Mouse (Mus musculus) frontal cortex, postnatal 10 days (tissue): ENCODE results near the gene Capg.
A peak's percentile ranks its signal among the peaks of the same experiment; 100 is the strongest.
"Not testable (repeated sequence)": the region's sequence is repeated elsewhere in the genome, so short reads cannot be mapped to it uniquely, and the experiment has no call there.

ENCODE experiments used
- DNase-seq, 2 experiments: peaks; one replicate each; pipeline ENCODE4 v3.0.0; 2022; ENCODE audit warnings: low spot score in 2 of 2, mixed read lengths in 1 of 2

The Capg gene

DNA sequence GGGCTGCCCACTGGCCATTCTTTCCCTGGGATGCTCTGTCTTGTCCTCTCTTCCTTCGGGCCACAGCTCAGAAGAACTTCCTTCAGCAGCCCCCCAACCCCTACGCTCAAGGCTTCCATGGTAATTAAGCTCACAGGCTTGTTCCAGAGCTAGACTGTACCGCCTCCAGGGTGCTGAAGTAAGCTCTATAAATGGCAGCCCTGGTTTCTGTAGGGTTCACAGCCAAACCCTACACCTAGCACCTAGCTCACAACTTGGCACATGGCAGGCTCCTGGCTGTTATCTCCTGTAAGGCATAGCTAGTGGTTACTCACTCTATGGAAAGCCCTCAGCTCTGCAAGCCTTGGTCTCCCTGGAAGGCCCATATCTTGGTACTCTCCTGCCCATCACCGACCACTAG lies 11.6 kb upstream of the Capg start:
- no peak for DNase-seq

- DNase-seq: not testable (repeated sequence)
Measured at GRCm38 (mm10) chr6:72533555-72533954, 10.6 kb upstream of the Capg start.

- DNase-seq: peak; percentile 65 to 70
Measured at GRCm38 (mm10) chr6:72534035-72534809, 10.0 kb upstream of the Capg start.

GRCm38 (mm10) chr6:72535165-72535564 lies 9.0 kb upstream of the Capg start:
- peak in 1 of 2 experiments; percentile 76 for DNase-seq

DNA sequence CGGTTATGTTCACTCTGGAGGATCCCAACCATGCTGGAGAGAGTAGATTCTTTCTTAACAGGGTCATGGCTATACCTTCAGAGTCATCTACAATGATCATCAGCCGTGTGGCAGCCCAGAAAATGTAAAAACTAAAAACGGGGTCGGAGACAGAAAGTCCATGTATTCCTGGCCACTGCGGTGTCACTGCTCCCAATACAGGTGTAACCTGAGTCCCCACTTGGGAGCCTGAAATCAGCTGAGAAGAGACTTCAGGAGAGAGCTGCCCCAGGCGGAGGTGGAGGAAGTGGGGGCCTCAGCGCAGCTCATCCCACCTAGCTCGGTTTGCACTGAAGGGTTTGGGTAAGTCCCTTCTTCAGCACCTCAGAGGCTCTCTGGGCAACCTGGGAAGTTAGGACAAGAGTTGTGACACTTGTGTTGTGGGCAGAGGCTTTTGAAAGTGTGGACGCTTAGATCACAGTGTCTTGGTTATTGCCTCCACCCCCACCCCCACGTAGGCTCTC lies 6.1 kb upstream of the Capg start:
- no peak for DNase-seq

GRCm38 (mm10) chr6:72538562-72539031 lies 5.6 kb upstream of the Capg start:
- peak; percentile 85 to 90 for DNase-seq

- no peak for DNase-seq
Measured at GRCm38 (mm10) chr6:72543265-72543850, 833 bp upstream of the Capg start.

DNA sequence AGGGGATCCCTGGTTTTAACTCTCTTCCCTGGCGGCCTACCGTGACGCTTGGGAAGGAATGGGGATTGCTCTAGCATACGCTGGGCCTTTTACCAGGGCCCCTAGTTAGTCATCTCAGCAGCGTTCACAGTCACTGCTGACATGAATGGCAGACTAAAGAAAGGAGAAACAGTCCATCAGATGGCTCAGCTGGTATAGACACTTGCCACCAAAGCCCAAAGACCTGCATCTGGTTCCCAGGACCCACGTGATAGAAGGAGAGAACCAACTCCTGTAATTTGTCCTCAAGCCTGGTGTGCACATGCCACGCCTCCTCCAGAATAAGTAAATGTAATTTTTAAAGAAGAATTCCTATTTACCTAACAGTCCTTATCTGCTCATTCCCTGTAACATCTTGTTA lies 1.2 kb downstream of the Capg start:
- no peak for DNase-seq

DNA sequence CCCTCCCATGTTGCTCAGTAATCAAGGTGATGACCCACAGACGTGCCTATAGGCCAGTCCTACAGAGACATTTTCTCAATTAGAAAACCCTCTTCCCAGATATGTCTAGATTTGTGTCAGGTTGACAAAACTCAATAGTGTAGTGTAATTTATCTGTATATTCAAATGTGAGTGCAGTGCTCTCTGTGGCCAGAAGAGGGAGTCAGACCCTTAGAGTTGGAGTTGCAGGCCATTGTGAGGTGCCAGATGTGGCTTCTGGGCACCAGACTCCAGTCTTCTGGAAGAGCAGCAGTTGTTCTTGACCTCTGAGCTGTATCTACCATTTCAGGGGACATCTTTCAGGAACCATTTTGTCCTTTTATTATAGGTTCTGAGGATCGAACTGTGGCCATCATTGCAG lies 2.9 kb downstream of the Capg start:
- DNase-seq: no peak

GRCm38 (mm10) chr6:72547862-72548261 lies 3.7 kb downstream of the Capg start:
- no peak for DNase-seq

- DNase-seq: no peak
Measured at GRCm38 (mm10) chr6:72549041-72549580, 4.9 kb downstream of the Capg start.

DNA sequence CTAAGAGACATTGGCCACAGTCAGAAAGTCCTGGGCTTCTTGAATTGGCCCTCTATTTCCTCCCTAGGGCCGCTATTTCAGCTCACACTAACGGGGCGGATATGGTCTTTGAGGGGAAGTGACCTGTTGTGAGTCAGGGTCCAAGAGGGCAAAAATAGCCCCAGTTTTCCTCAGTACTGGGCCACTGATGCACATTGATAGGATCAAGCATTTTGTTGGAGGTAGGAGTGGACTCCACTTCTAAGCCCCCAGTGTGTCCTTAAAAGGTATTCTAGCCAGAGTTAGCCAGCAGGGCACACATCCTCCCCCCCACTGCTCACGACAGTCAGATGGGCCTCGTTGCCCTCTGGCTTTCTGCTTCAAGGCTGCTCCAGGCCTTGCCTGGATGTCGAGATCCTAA lies 5.8 kb downstream of the Capg start:
- DNase-seq: no peak

- no peak for DNase-seq
Measured at GRCm38 (mm10) chr6:72550503-72551100, 6.4 kb downstream of the Capg start.

DNA sequence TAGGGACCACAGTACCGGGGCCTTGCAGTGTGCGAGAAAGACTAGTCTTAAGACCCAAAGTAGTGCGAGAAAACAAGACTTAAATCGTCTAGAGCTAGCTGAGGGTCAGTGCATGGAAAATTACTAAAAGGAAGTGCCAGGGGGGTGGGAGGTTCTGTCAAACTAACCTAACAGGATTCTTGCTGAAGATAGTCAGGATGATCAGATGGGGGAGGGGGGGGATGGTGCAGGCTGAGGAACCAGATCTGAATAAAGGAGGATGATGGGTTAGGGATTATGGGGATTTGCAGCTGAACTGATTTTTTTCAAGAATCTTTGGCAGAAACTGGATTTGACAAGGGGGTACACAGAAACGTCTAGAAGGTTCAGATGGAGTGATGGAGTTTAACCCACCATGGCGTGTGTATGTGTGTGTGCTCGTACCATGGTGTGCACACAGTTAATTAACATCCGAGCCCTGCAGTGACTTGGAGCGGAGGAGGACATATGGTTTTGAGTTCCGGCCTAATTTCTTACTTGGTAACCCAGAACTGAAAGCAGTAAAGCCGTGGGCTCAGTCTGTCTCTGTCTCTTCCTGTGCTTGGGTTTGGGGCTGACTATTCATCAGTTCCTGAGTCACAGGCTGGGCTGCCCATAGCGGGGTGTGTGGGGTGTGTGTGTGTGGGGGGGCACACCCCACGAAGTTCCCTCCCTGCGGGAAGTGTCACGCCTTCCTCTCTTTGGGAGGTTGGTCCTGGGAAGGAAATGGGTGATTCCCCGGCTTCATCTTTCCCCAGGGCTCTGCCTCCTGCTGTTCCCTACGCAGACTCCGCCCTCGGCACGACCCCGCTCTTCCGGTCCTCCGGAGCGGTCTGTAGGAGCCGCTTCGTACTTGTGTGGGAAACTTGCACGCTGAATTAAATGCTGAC lies 8.2 kb downstream of the Capg start:
- peak; percentile 34 to 45 for DNase-seq

DNA sequence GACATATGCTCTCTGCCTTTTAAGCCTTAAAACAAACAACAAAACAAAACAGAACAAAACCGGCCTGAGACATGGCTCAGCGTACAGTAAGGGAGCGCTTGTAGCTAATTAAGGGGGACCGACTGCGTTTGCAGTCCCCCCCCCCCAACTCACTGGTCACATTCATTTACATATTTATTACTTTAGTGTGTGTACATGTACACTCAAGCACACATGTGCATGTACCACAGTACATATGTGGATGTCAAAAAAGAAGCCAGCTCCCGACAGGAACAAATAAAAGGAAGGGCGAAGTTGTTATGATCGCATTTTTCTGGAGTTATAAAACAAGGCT lies 8.9 kb downstream of the Capg start:
- DNase-seq: no peak

DNA sequence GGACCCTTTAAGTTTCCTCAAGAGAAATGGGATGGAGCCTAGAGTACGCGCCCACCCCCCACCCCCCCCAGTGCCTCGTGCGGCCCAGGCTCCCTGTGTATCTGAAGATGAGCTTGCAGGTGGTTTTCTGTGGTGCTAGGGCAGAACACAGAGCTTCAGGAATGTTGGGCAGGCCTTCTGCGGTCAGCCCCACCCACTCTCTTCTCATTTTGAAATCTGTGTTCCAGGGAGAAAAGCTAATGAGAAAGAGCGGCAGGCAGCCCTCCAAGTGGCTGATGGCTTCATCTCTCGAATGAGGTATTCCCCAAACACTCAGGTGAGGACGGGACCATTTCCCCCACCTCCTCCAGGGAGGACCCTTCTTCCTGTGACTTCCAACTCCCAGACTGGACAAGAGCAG lies 16.6 kb downstream of the Capg start:
- DNase-seq: no peak

DNA sequence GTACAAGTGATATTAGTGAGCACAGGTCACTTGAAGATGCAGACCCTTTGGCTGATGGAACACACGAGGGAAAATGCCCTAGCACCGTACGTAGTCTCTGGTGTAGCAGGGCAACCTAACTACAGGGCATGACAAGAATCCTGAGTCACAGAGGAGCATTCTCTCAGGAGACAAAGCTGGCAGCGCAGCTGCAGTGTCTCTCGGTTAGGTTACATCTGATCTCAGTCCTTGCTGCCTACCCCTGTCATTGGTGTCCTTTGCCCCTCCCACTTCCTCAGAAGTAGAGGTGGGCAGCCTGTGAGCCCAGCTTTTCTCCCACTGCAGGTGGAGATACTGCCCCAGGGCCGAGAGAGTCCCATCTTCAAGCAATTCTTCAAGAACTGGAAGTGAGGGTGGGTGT lies 18.3 kb downstream of the Capg start:
- no peak for DNase-seq

DNA sequence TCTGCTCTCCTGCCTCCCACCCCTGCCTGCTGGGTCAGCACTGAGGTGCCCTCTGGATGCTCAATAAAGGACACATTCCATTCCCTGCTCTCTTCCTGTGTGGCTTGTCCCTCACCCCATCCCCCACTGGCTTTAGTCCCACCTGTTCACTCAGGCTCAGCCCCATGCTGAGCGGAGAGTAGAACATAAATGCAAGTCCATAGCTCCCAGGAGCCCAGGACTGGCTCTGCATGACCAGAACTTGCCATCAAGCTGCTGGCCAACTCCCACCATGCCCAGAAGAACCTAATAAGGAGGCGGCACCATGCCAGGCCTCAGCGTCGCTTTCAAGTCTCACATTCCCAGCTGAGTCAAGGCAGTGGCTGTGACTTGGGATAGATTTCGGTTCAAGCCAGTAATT lies 18.7 kb downstream of the Capg start:
- DNase-seq: no peak

DNA sequence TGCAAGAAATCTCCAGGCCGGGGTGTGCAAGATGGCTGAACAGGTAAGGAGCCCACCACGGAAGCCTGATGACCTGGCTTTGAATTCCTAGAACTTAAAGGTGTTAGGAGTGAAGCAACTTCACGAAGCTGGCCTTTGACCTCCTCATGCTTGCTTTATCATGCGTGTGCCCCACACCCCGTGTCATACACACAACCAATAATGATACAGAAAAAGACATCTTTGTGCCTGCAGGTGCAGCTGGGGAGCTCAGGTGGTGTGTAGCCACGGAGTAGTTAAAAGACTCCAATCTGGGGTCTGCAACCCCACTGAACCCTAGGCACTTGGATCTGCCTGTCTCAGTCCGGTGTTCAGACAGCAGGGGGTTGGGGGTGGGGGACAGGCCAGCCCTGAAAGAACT lies 21.3 kb downstream of the Capg start:
- no peak for DNase-seq

- peak; percentile 68 to 87 for DNase-seq
Measured at GRCm38 (mm10) chr6:72566044-72566443, 21.9 kb downstream of the Capg start.

DNA sequence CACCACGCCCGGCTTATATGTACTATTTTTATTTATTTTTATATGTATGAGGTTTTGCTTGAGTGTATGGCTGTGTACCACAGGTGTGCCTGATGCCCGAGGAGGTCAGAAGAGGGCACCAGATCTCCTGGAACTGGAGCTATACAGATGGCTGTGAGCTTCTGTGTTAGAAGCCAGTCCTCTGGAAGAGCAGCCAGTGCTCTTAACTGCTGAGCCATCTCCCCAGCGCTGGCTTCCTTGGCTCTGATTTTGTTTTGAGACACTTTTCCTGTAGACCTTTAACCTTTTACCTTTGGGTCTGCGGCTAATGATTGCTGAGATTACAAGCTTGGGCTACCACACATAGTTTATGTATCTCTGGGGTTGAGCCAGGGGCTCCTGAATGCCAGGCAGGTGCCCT lies 23.3 kb downstream of the Capg start:
- DNase-seq: no peak

GRCm38 (mm10) chr6:72568736-72569135 lies 24.5 kb downstream of the Capg start:
- DNase-seq: no peak
